Mouse (Mus musculus) c-Kit-positive CD71-positive TER-119-negative erythroid progenitor cells, embryonic 14.5 days (primary cell): Measurements from ENCODE around the gene Olfr688.

Experiments used
- DNase-seq: peaks from one replicate; pipeline ENCODE4 v3.0.0-alpha.2; 2013; ENCODE audit warnings: low read depth

The Olfr688 gene

DNA sequence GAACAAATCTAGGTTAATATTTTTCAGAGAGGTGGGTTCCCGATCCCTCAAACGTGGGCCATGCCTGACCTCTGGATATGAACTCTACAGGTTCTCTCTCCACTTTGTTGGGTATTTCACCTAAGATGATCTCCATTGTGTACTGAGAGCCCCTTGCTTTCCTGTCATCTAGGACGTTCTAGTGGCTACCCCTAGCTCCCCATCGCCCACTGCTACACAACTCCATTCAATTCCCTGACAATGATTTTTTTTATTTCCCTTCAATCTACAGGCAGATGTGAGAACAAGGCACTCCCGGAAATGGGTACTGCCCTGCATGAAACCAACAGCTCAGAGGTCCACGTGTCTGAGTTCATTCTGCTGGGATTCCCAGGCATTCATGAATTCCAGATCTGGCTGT, at the start of gene Olfr688:
Olfr688 (plus strand) TSS at position 301 of the 400 bp plus-strand sequence.
- DNase-seq = no peak

DNA sequence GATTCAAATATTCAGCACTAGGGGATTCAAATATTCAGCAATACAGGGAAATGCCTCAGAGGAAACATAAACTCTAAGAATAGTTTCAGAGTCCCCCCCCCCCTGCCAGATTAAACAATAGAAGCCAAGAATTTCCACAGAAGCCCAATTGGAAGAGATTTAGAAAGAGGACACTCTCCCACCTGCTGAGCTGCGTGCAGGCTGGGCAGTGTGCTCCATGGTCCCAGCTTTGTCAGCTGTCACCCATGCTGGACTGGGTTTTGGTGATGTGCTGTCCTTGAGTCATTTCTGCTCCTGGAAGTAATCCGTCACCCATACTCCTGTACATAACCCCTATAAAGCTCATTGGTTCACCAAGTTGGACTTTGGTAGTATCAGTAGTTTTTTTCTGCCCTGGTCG, 40.2 kb upstream of the Olfr688 start:
- no peak for DNase-seq

DNA sequence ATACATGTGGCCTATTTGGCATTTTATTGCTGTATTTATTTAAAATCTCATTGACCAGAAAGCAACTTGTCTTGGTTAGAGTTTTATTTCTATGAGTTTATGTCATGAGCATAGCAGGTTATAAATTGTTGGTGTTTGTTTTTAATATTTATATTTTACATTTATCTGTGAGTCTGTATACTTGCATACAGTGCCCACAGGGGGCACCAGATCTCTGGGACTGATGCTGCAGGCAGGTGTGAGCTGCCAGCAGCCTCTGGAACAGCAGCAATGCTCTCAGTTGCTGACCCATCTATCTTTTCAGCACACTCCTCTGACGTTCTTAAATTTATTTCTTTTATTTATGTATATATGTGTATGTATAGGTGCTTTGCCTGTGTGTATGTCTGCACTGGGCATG, 39.7 kb upstream of the Olfr688 start:
- no peak for DNase-seq

DNA sequence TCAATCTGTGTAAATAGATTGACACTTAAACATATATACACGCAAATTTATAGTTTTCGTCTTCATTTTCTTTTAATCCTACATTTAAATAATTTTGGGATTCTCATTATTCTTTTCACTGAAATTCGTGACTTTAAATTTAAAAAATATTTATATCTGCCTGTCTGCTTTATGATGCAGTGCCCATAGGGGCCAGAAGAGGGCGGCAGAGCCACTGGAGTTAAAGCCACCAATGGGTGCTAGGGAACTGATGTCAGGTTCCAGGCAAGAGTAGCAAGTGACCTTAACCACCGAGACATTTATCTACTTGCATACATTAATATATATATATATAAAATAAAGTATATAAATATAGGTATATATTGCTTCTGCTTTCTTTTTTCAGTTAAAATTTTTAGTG, 31.2 kb upstream of the Olfr688 start:
- peak; percentile 9 for DNase-seq

DNA sequence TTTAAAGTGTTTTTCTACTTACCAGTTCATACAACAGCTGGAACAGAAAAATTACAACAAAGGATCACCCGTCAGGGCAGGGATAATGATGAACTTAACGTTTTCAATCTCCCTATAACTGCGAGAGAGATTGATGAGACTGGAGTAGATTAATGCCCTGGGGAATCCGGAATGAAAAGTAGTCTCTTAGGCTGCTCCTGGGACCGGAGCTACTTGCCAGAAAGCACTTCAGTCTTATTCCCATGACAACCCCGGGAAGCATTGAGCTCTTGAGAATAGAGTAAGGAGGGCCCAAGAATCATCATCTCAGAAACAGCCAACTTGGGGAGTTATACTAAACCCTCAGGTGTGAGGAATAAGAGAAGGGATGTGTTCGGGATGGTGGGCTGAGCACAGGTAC, 15.5 kb upstream of the Olfr688 start:
- DNase-seq = no peak

DNA sequence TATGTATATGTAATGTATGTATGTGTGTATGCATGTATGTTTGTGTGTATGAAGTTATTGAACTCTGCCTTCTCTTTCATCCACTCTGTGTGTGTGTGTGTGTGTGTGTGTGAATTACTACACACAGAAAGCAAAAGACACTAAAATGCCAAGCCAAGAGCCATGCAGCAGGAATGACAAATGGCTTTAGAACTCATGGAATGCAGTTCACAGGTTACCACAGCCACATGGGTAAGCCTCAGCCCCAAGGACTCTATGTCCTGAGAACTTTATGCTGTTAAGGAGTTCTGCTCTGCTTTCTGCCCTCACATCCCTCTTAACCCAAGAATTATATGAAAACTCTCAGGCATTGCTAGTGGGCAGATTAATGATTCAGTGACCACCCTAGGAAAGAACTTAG, 2.2 kb downstream of the Olfr688 start:
- DNase-seq = no peak

DNA sequence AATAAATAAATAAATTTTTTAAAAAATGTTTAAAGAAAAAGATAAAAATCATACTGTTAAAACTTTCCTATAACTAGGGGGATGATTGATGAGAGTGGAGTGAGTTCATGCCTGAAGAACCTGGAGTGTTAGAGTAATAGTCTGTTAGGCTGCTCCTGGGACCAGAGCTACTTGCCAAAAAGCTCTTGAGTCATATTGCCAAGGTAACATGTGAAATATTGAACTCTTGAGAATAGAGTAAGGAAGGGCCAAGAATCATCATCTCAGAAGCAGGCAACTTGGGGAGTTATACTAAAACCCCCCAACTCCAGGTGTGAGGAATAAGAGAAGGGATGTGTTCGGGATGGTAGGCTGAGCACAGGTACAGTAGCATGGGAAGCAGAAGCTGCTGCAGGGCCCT, 23.0 kb downstream of the Olfr688 start, which contains the start of gene Olfr689:
Olfr689 (plus strand) TSS at position 301 of the 400 bp plus-strand sequence.
- DNase-seq = no peak

DNA sequence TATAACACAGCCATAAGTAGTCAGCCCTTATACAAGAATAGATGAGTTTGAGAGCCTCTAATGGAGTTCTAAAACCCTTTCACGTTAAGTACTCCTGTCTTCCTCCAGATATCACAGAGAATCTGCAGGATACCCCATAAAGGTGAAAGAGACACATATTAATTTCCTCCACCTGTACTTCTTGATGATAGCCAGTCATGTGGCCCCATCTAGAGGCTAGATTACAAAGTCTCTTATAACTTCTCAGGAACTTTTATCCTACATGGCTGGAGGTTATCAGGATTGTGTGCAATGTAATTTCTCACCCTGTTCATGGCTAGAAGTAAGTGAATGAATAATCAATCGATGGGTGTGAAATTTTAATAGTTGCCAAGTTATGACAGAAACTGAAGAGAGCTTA, 37.4 kb downstream of the Olfr688 start:
- no peak for DNase-seq

DNA sequence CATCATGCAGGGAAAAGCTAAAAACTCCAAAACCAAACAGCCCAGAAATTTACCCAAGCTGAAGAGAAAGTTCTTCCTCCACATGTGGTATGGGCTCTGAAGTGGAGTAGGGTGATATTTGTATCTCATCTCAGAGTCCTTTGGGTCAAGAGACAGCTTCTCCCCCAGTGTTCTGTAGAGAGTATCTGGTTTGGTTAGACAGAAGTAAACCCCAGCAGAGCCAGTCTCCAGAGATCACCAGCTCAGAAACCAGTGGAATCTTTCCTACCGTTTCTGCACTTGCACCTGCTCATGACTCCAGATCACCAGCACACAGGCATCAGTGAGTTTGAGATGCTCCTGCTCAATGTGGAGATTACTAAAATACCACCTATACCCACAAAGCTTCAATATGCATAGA, 46.1 kb downstream of the Olfr688 start, which contains the start of gene Olfr690:
Olfr690 (minus strand) TSS at position 101 of the 400 bp plus-strand sequence.
- no peak for DNase-seq
